Mouse (Mus musculus) heart, postnatal 36 days (tissue): ENCODE data around the gene Cxcl17. TPM values are rescaled to one million over a fixed set of nuclear protein-coding genes. Genes with fewer than 3 reads are reported as not detected.
"Not testable (repeated sequence)": the region's sequence is repeated elsewhere in the genome, so short reads cannot be mapped to it uniquely, and the experiment has no call there.

Experiments
- DNase-seq, 2 experiments: peaks; one replicate each; pipeline ENCODE4 v3.0.0; 2021 to 2022
- intact Hi-C: fragments of 180-260 bp; cut with DNase I; formaldehyde crosslinking; loops from one replicate; pipeline ENCODE4 v1.15.1; 2025
- total RNA-seq, 2 experiments: library from RNA; stranded (reverse); gene quantifications; 2 replicates each; pipeline ENCODE4 v1.2.3; 2021

Gene Cxcl17
- total RNA-seq, 2 experiments from 2014 or later, result not detected

GRCm38 (mm10) chr7:25427144-25427543 is 14.5 kb upstream of the Cxcl17 start:
- intact Hi-C loops, result loop anchor here (5.0 kb wide), 1 partner anchor 650 kb away; the partner anchor contains the start of gene Ceacam10

GRCm38 (mm10) chr7:25426380-25426779 is 13.7 kb upstream of the Cxcl17 start:
- DNase-seq, result not testable (repeated sequence)
- intact Hi-C loops, result loop anchor here (5.0 kb wide), 1 partner anchor 649 kb away; the partner anchor contains the start of gene Ceacam10

More at GRCm38 (mm10) chr7:25427144-25427543, 14.5 kb upstream of the Cxcl17 start:
- no peak for DNase-seq

GRCm38 (mm10) chr7:25424429-25424828 is 11.7 kb upstream of the Cxcl17 start:
- intact Hi-C loops, result loop anchor here (1.0 to 2.0 kb wide), 3 partner anchors 55 to 176 kb away; no protein-coding TSS in a partner anchor
- peak; percentile 84 to 85 for DNase-seq

GRCm38 (mm10) chr7:25422286-25422841 is 9.7 kb upstream of the Cxcl17 start:
- intact Hi-C loops, result no loop called here

GRCm38 (mm10) chr7:25419943-25420342 is 7.3 kb upstream of the Cxcl17 start:
- intact Hi-C loops, result no loop called here

More at GRCm38 (mm10) chr7:25422286-25422841, 9.7 kb upstream of the Cxcl17 start:
- DNase-seq, result no peak

GRCm38 (mm10) chr7:25419536-25419935 is 6.8 kb upstream of the Cxcl17 start:
- DNase-seq, result no peak
- intact Hi-C loops, result no loop called here

More at GRCm38 (mm10) chr7:25419943-25420342, 7.3 kb upstream of the Cxcl17 start:
- DNase-seq, result no peak

GRCm38 (mm10) chr7:25417597-25417996 is 4.9 kb upstream of the Cxcl17 start:
- intact Hi-C loops, result no loop called here
- DNase-seq, result peak in 1 of 2 experiments; percentile 49

GRCm38 (mm10) chr7:25411861-25412260 is 825 bp downstream of the Cxcl17 start:
- no peak for DNase-seq
- intact Hi-C loops, result loop anchor here (5.0 kb wide), 1 partner anchor 280 kb away; no protein-coding TSS in a partner anchor

GRCm38 (mm10) chr7:25410969-25411615 is 1.6 kb downstream of the Cxcl17 start:
- DNase-seq, result no peak
- intact Hi-C loops, result loop anchor here (5.0 kb wide), 1 partner anchor 279 kb away; no protein-coding TSS in a partner anchor

GRCm38 (mm10) chr7:25409114-25409760 is 3.4 kb downstream of the Cxcl17 start:
- DNase-seq, result no peak
- intact Hi-C loops, result no loop called here

- intact Hi-C loops, result no loop called here
- no peak for DNase-seq
Measured at GRCm38 (mm10) chr7:25406468-25406867, 6.2 kb downstream of the Cxcl17 start.

- intact Hi-C loops, result loop anchor here (5.0 kb wide), 1 partner anchor 75 kb away; no protein-coding TSS in a partner anchor
- DNase-seq, result peak; percentile 55 to 59
Measured at GRCm38 (mm10) chr7:25402671-25403101, 10.0 kb downstream of the Cxcl17 start.

- no peak for DNase-seq
- intact Hi-C loops, result loop anchor here (2.0 to 5.0 kb wide), 2 partner anchors 33 to 75 kb away; partner anchors contain the start of gene Cnfn
Measured at GRCm38 (mm10) chr7:25401986-25402385, 10.7 kb downstream of the Cxcl17 start.

- DNase-seq, result no peak
- intact Hi-C loops, result loop anchor here (2.0 to 5.0 kb wide), 2 partner anchors 33 to 74 kb away; partner anchors contain the start of gene Cnfn
Measured at GRCm38 (mm10) chr7:25401551-25401950, 11.1 kb downstream of the Cxcl17 start.

- not testable (repeated sequence) for DNase-seq
- intact Hi-C loops, result loop anchor here (5.0 kb wide), 2 partner anchors 82 to 1082 kb away; partner anchors contain the start of genes Megf8 and Zfp94
Measured at GRCm38 (mm10) chr7:25399028-25399427, 13.7 kb downstream of the Cxcl17 start.

GRCm38 (mm10) chr7:25398610-25399009 is 14.1 kb downstream of the Cxcl17 start, which contains the start of gene Lipe:
Gene Lipe (minus strand): TSS chr7:25398710.
- intact Hi-C loops, result loop anchor here (5.0 kb wide), 2 partner anchors 81 to 1081 kb away; partner anchors contain the start of genes Megf8 and Zfp94
- no peak for DNase-seq

GRCm38 (mm10) chr7:25396621-25397020 is 16.1 kb downstream of the Cxcl17 start:
- DNase-seq, result no peak
- intact Hi-C loops, result loop anchor here (5.0 kb wide), 2 partner anchors 79 to 1079 kb away; partner anchors contain the start of genes Megf8 and Zfp94

- peak; percentile 95 to 98 for DNase-seq
- intact Hi-C loops, result loop anchor here (5.0 kb wide), 2 partner anchors 79 to 1079 kb away; partner anchors contain the start of genes Megf8 and Zfp94
Measured at GRCm38 (mm10) chr7:25395558-25396521, 16.8 kb downstream of the Cxcl17 start.

GRCm38 (mm10) chr7:25395186-25395557 is 17.5 kb downstream of the Cxcl17 start:
- no peak for DNase-seq
- intact Hi-C loops, result loop anchor here (5.0 kb wide), 2 partner anchors 78 to 1078 kb away; partner anchors contain the start of genes Megf8 and Zfp94
